Mouse (Mus musculus) liver, embryonic 14.5 days (tissue): ENCODE data around the gene Acsbg2.

Experiments used
- CTCF ChIP-seq: IDR thresholded peaks from 2 replicates; pipeline ENCODE4 v1.5.1; 2016; ENCODE audit warnings: antibody characterized with exemption, low read depth, control low read depth
- EP300 ChIP-seq: IDR thresholded peaks from 2 replicates; pipeline ENCODE4 v1.6.1; 2016; ENCODE audit warnings: antibody characterized with exemption, low read depth

DNA sequence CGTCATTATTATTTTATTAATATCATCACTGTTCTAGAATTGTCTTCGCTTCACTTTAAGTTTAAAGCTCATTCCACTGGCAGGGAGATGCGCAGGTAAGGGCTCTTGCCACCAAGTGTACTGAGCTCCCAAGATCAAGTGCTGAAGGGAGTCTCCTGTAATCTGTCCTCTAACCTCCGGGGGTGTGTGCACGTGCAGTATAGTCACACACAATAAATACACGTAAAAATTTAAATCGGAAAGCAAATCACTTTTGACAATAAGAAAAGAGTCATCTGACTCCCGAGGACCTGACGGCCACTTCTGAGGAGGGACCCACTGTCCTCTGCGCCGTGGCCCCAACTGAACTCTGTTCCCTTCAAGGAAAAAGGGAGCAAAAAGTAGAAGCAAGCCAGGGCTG, 45.1 kb downstream of the Acsbg2 start:
- TF ChIP-seq CTCF (no peak), EP300 (no peak)
